Mouse (Mus musculus) ES-E14 (cell line): ENCODE measurements at regions not wholly inside any gene's neighbourhood (a gene's known extent, or its start where the extent isn't known, plus 50 kb on each side); places are given as distances from the start of the nearest gene placed in this dataset.

ENCODE experiments used
- CHD2 ChIP-seq: IDR thresholded peaks from 2 replicates; pipeline ENCODE4 v1.6.1; 2014; ENCODE audit warnings: mild to moderate bottlenecking, low read depth, low read length, inconsistent platforms
- MAFK ChIP-seq: IDR thresholded peaks from 2 replicates; pipeline ENCODE4 v1.6.1; 2014; ENCODE audit warnings: mild to moderate bottlenecking, low read depth, low read length, inconsistent platforms; ENCODE audit not compliant: insufficient read depth
- ZC3H11A ChIP-seq: IDR thresholded peaks from 2 replicates; pipeline ENCODE4 v1.6.1; 2012; ENCODE audit warnings: low read depth, mild to moderate bottlenecking, inconsistent platforms, low read length, borderline replicate concordance

- TF ChIP-seq ZC3H11A (no peak), CHD2 (no peak), MAFK (no peak)
Observed at GRCm38 (mm10) chr9:84179238-84179637, 254.3 kb downstream of the Bckdhb start.
